Mouse (Mus musculus) limb, embryonic 10.5 days (tissue): Measurements from ENCODE around the gene Prm3. TPM values are rescaled to one million over a fixed set of nuclear protein-coding genes. Genes with fewer than 3 reads are reported as not detected.

Experiments
- DNase-seq: peaks from one replicate; pipeline ENCODE4 v3.0.0-alpha.2; 2017; ENCODE audit warnings: low spot score
- H3K27ac ChIP-seq: fragments of 300-500 bp; sonication (generic); 2 replicates; pipeline ENCODE4 v1.5.1; 2016; ENCODE audit warnings: mild to moderate bottlenecking
- H3K27me3 ChIP-seq: fragments of 300-500 bp; sonication (generic); 2 replicates; pipeline ENCODE4 v1.6.1; 2016; ENCODE audit warnings: low read depth, mild to moderate bottlenecking; ENCODE audit not compliant: poor library complexity, severe bottlenecking
- H3K36me3 ChIP-seq: fragments of 300-500 bp; sonication (generic); 2 replicates; pipeline ENCODE4 v1.6.1; 2016; ENCODE audit warnings: mild to moderate bottlenecking, moderate library complexity
- H3K4me1 ChIP-seq: fragments of 300-500 bp; sonication (generic); 2 replicates; pipeline ENCODE4 v1.6.1; 2016
- H3K4me3 ChIP-seq: fragments of 300-500 bp; sonication (generic); 2 replicates; pipeline ENCODE4 v1.5.1; 2016; ENCODE audit warnings: mild to moderate bottlenecking, moderate library complexity
- H3K9me3 ChIP-seq: fragments of 300-500 bp; sonication (generic); replicated peaks from 2 replicates; pipeline ENCODE4 v1.6.1; 2016; ENCODE audit warnings: mild to moderate bottlenecking
- WGBS: fragments of 180-500 bp; shearing (Covaris S2); methylation state at CpG from one replicate; pipeline ENCODE4 v1.1.7; 2016; 5-methylcytosine and 5-hydroxymethylcytosine counted together
- polyA plus RNA-seq: library from polyadenylated mRNA; unstranded; fragments of >200 nt; fragmentation: Nextera tagmentation; extraction: Ambion mirVana; gene quantifications from 2 replicates; pipeline ENCODE4 v1.2.1, GENCODE M21; 2016

Gene Prm3
- polyA plus RNA-seq = not detected in 2 replicates

- Histone ChIP-seq H3K27me3 (peaks cover 14% of the 10 kb centered on the region), H3K4me3 (no peak within 1 kb of the TSS), H3K4me1 (peaks cover 28% of the 10 kb centered on the region), H3K27ac (no peak within 1 kb of the TSS), H3K9me3 (no peaks in the 10 kb centered on the region), H3K36me3 (no peaks in the 10 kb centered on the region)
- WGBS = 76% methylated on average over 9 of the region's 9 CpGs
- no peak for DNase-seq
Observed at GRCm38 (mm10) chr16:10790702-10791101, at the start of gene Prm3. Gene Prm3, minus strand, starts transcription at chr16:10790914.

- H3K27ac ChIP-seq = peak overlapping the region; percentile 61; the same call in 1 of the 2 replicates
- no peaks in the 10 kb centered on the region for H3K27me3 ChIP-seq
- peaks cover 68% of the 10 kb centered on the region for H3K4me1 ChIP-seq
- DNase-seq = no peak
- H3K9me3 ChIP-seq = no peaks in the 10 kb centered on the region
- peaks cover 24% of the 10 kb centered on the region for H3K36me3 ChIP-seq
- 94% methylated on average over 13 of the region's 14 CpGs for WGBS
- H3K4me3 ChIP-seq = no peak overlapping the region
Observed at GRCm38 (mm10) chr16:10840018-10840417, 49.3 kb upstream of the Prm3 start.

DNA sequence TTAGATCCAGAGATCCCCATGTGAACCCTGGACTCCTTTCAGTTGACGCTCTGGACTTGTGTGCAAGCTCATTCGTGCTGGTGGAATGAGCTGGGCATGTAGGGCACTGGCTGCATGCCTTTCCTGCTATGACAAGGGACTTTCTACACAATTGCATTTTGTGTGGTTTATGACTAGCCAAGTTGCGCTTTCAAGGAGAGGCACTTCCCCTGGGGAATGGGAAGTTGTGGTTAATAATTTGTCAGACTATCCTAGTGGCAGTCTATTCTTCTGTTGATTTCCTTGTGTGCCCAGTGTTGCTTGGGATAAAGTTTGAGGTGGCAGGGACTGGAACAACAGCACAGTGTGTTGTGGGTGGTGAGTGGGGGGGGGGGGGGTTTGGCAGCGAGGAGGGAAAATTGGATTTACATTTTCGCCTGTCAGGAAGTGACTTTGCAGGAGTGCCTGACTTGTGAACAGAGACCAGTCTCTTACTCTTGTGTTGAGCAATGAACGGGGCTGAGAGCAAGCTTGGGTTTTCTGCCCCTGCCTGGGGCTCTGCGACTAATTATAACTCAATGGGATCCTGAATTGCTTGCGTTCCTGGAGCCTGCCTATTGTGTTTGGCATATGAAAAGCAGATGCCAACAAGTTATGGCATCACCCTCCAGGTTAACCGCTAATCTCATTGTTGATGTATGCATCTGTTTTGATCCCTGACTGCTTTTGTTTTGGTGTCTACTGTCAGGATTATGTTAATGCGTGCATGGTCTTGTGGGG, 48.0 kb upstream of the Prm3 start:
- Histone ChIP-seq H3K4me1 (peaks cover 62% of the 10 kb centered on the region), H3K27ac (peak overlapping the region; percentile 61), H3K36me3 (peaks cover 24% of the 10 kb centered on the region), H3K9me3 (no peaks in the 10 kb centered on the region), H3K4me3 (no peak overlapping the region), H3K27me3 (0 out of 2 replicates have a peak, but pooled peaks cover 2% of the 10 kb centered on the region)
- no peak for DNase-seq
- WGBS = 52% methylated on average over 10 of the region's 10 CpGs

GRCm38 (mm10) chr16:10837903-10838302, 47.2 kb upstream of the Prm3 start:
- Histone ChIP-seq H3K36me3 (peaks cover 24% of the 10 kb centered on the region), H3K4me3 (no peak overlapping the region), H3K27me3 (0 out of 2 replicates have a peak, but pooled peaks cover 7% of the 10 kb centered on the region), H3K4me1 (peaks cover 57% of the 10 kb centered on the region), H3K27ac (peak overlapping the region; percentile 61), H3K9me3 (no peaks in the 10 kb centered on the region)
- 100% methylated on average over 1 of the region's 1 CpGs for WGBS
- DNase-seq = no peak

DNA sequence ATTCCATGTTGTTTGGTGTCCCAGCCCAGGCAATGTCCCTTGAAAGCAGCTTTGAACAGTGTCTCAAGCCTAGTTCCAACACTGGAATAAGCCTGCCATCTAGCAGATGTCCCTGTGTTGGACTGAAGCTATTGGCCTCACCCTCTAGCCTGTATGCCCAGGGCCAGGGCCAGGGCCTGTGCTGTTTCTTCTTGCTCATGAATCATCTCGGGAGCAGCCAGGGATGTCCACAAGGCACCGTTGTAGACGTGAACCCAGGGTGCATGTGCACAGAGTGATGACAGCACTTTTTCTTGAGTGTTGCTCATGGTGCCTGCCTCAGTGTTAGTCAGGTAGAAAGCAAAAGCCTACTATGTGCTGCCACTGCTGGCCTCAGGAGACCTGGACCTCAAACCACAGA, 46.5 kb upstream of the Prm3 start:
- no peak for DNase-seq
- H3K27me3 ChIP-seq = 0 out of 2 replicates have a peak, but pooled peaks cover 7% of the 10 kb centered on the region
- no peak overlapping the region for H3K4me3 ChIP-seq
- no peaks in the 10 kb centered on the region for H3K9me3 ChIP-seq
- no peak overlapping the region for H3K27ac ChIP-seq
- peaks cover 24% of the 10 kb centered on the region for H3K36me3 ChIP-seq
- WGBS = 88% methylated on average over 3 of the region's 3 CpGs
- peaks cover 54% of the 10 kb centered on the region for H3K4me1 ChIP-seq

GRCm38 (mm10) chr16:10836388-10836787, 45.7 kb upstream of the Prm3 start:
- H3K27me3 ChIP-seq = 0 out of 2 replicates have a peak, but pooled peaks cover 7% of the 10 kb centered on the region
- no peak overlapping the region for H3K27ac ChIP-seq
- no peak overlapping the region for H3K4me3 ChIP-seq
- peaks cover 21% of the 10 kb centered on the region for H3K36me3 ChIP-seq
- H3K9me3 ChIP-seq = no peaks in the 10 kb centered on the region
- peaks cover 53% of the 10 kb centered on the region for H3K4me1 ChIP-seq
- WGBS = 94% methylated on average over 3 of the region's 3 CpGs
- no peak for DNase-seq

DNA sequence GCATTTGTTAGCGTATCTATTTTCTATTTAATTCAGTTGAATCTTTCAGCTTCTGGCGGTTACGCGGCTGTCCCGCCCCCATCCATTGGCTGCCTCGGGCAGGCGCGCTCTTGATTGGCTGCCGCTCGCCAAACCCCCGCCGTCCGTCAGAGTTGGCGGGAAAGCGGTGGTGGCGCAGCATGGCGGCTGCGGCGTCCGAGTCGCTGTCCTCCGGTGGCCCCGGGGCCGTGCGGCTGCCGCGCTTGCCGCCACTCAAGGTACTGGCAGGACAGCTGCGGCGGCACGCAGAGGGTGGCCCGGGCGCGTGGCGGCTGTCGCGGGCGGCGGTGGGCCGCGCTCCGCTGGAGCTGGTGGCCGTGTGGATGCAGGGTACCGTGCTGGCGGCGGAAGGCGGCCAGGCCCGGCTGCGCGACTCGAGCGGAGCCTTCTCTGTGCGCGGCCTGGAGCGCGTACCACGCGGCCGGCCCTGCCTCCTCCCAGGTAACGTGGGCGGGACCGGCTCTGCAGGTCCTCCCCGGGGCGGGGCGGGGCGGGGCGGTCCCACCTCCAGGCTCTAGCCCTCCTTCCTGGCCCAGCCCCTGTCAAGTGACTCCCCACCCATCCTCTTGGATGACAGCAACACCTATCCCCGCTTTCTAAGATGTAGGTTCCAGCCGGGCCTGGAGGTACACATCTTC, 44.3 kb upstream of the Prm3 start, which contains the start of gene Rmi2:
TSS of gene Rmi2 (plus strand) at position 149 of the 677 bp plus-strand sequence.
- DNase-seq = peak; percentile 92
- peak within 1 kb of the TSS; percentile 90 for H3K4me3 ChIP-seq
- peaks cover 52% of the 10 kb centered on the region for H3K4me1 ChIP-seq
- peaks cover 8% of the 10 kb centered on the region for H3K36me3 ChIP-seq
- WGBS = under 1% methylated on average over 67 of the region's 69 CpGs
- peak within 1 kb of the TSS; percentile 97 for H3K27ac ChIP-seq
- H3K27me3 ChIP-seq = 0 out of 2 replicates have a peak, but pooled peaks cover 7% of the 10 kb centered on the region
- no peaks in the 10 kb centered on the region for H3K9me3 ChIP-seq

DNA sequence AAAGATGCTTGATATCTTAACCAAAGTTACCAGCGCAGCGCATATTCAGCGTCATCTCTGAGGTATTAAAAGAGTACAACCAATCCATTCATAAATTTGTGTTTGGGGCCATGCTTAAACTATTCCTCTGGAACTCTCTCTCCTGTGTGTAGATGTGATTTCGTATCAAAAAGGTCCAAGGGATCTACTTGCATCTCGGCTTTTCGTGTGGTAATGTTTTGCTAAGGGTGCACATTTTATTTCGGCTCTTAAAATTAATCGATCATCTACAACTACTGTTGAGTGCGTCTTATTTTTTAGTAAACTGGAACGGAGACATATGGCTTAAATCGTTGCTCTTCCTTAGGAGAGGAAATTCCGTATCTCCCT, 43.8 kb upstream of the Prm3 start:
- H3K4me1 ChIP-seq = peaks cover 46% of the 10 kb centered on the region
- no peaks in the 10 kb centered on the region for H3K9me3 ChIP-seq
- H3K4me3 ChIP-seq = peak overlapping the region; percentile 90
- no peak for DNase-seq
- H3K27ac ChIP-seq = peak overlapping the region; percentile 97
- 0 out of 2 replicates have a peak, but pooled peaks cover 2% of the 10 kb centered on the region for H3K36me3 ChIP-seq
- WGBS = 11% methylated on average over 12 of the region's 12 CpGs
- 0 out of 2 replicates have a peak, but pooled peaks cover 7% of the 10 kb centered on the region for H3K27me3 ChIP-seq

GRCm38 (mm10) chr16:10828461-10828805, 37.7 kb upstream of the Prm3 start:
- Histone ChIP-seq H3K4me1 (peaks cover 14% of the 10 kb centered on the region; the same call in 1 of the 2 replicates), H3K27ac (0 out of 2 replicates have a peak overlapping the region, but pooled peaks have one; percentile 11), H3K36me3 (no peaks in the 10 kb centered on the region), H3K4me3 (no peak overlapping the region), H3K9me3 (no peaks in the 10 kb centered on the region), H3K27me3 (0 out of 2 replicates have a peak, but pooled peaks cover 3% of the 10 kb centered on the region)
- no peak for DNase-seq
- 72% methylated on average over 4 of the region's 4 CpGs for WGBS

DNA sequence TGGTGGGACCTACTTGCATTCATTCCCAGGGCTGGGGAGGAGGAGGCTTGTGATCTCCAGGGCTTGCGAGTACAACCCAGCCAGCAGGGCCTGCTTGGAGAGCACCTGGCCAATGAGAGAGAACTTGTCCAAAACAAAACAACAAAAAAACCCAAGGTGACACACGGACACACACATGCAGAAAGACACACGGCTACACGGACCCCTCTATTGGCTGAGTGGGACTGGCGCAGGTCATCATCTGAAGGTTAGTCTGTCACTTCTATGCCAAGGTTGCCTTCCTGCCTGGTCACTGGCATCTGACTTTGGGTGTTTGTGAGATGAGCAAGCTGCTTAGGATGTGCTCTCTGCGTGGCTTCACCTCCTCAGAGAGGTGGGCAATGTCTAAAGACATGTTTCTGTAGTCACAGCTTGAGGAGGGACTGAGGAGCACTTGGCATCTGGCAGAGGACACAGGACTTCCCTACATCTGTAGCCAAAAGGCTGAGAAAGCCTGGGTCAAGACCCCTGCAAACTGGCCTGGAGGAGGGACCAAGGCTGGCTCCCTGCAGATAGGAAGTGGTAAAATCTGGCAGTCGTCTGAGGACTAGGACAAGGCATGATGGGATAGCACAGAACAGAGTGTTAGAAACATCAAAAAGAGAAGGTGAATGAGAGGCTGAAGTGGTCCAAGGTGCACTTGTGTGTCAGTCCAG, 37.2 kb upstream of the Prm3 start:
- 0 out of 2 replicates have a peak overlapping the region, but pooled peaks have one; percentile 11 for H3K27ac ChIP-seq
- 84% methylated on average over 7 of the region's 7 CpGs for WGBS
- H3K4me1 ChIP-seq = peaks cover 14% of the 10 kb centered on the region; the same call in 1 of the 2 replicates
- no peaks in the 10 kb centered on the region for H3K27me3 ChIP-seq
- no peak overlapping the region for H3K4me3 ChIP-seq
- H3K9me3 ChIP-seq = no peaks in the 10 kb centered on the region
- no peak for DNase-seq
- H3K36me3 ChIP-seq = no peaks in the 10 kb centered on the region

GRCm38 (mm10) chr16:10827269-10827668, 36.6 kb upstream of the Prm3 start:
- Histone ChIP-seq H3K9me3 (no peaks in the 10 kb centered on the region), H3K27ac (no peak overlapping the region), H3K27me3 (no peaks in the 10 kb centered on the region), H3K4me3 (no peak overlapping the region), H3K36me3 (no peaks in the 10 kb centered on the region), H3K4me1 (peaks cover 14% of the 10 kb centered on the region; the same call in 1 of the 2 replicates)
- DNase-seq = no peak
- WGBS = 91% methylated on average over 9 of the region's 9 CpGs

DNA sequence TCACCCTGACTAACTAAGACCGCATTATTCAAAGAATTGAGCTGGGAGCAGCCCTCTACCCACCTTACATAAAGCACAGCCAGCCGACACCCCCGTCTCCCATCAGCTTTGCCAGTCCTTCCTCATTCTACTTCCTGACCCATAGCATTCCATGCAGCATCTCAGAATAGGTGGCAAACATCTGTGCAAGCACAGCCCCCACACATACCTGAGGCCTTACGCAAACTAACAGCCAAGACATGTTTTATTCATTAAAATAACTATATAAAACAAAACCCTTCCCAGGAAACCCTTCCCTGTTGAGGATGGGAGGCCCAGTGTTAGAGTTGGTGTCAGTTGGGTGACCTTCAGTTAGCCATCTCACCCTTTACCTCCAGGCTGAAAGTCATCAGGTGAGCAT, 35.1 kb upstream of the Prm3 start:
- no peaks in the 10 kb centered on the region for H3K36me3 ChIP-seq
- no peaks in the 10 kb centered on the region for H3K27me3 ChIP-seq
- DNase-seq = no peak
- H3K4me3 ChIP-seq = no peak overlapping the region
- H3K27ac ChIP-seq = no peak overlapping the region
- H3K9me3 ChIP-seq = no peaks in the 10 kb centered on the region
- WGBS = 91% methylated on average over 4 of the region's 4 CpGs
- H3K4me1 ChIP-seq = peaks cover 20% of the 10 kb centered on the region
